Mouse (Mus musculus): ENCODE data around the gene Esp1.

DNA sequence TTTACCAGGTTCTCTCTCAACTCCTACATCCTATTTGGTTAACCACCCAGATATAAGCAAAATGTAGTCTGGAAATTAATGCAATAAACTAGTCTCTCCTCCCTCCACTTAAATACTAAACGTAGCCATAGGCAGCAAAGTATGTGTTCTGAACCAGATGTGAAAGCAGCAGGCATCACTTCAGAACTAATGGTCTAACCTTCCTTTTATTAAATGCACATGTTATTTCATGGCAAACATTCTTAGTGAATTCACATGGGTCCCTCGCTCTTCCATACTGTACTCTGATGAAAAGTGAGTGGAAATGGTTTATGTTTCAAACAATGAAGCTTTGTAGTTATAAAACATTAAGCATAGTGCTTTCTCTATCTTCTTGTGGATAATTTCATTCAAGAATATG is 4.4 kb downstream of the Esp1 start:
- no peak for TF ChIP-seq CTCF (conservative IDR thresholded peaks at IDR 0.05; ENCODE audit: insufficient read depth, insufficient read length, low read depth, low read length)
- no peak for TF ChIP-seq POLR2A (IDR thresholded peaks at IDR 0.05; ENCODE audit: low read depth, low read length)
